Mouse (Mus musculus) kidney, adult 2 months (tissue): ENCODE measurements around the gene Tmsb15b2.
"Not testable (repeated sequence)": the region's sequence is repeated elsewhere in the genome, so short reads cannot be mapped to it uniquely, and the experiment has no call there.

Source experiments
- CTCF ChIP-seq: fragments of 200-500 bp; conservative IDR thresholded peaks from 2 replicates; pipeline ENCODE4 v1.5.1; 2011; ENCODE audit warnings: low read depth, mild to moderate bottlenecking, control low read depth, low read length, moderate library complexity, mixed read lengths; ENCODE audit not compliant: insufficient read depth, insufficient read length
- POLR2A ChIP-seq: fragments of 200-500 bp; IDR thresholded peaks from one replicate; pipeline ENCODE4 v1.6.1; 2011; ENCODE audit warnings: low read depth, low read length, control low read depth

DNA sequence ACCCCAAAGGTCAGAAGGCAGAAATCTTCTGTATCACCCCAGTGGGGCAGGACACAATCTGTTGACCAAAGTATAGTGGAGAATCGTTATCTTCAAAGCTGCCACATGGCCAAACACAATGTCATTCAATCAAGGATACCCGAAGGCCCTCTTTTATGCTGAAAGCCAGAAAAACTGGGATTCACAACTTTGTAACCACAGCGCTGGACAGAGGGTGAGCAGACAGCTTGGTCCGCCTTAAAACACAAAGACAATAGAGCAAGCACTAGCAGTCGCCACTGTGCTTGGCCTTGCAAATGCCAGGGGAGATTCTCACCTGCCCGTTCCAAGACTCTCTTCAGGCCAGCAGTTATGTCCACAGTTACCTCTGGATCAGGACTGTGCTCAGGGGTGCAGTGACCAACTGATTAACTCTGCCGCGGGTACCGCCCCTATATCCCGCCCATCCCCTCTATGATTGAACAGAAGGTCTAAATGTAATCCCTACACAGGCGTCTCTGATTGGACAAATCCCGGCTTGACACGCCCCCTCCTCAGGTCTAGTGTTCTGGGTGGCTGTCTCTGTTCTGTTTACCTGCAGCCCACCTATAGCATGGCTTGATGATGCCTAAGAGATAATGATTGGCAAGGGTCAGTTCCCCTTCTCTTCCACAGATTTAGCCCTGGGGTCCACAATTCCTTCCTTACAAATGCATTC, 17.6 kb downstream of the Tmsb15b2 start:
- TF ChIP-seq POLR2A, CTCF: not testable (repeated sequence)
